Mouse (Mus musculus) brain, embryonic 14.5 days (tissue): ENCODE results near the gene Epsti1. TPM values are rescaled to one million over a fixed set of nuclear protein-coding genes. Genes with fewer than 3 reads are reported as not detected.
"Not testable (repeated sequence)": the region's sequence is repeated elsewhere in the genome, so short reads cannot be mapped to it uniquely, and the experiment has no call there.

ENCODE experiments used
- DNase-seq: peaks from one replicate; pipeline ENCODE4 v3.0.0-alpha.2; 2011; ENCODE audit warnings: low read depth
- CTCF ChIP-seq: fragments of 200-500 bp; IDR thresholded peaks from 2 replicates; pipeline ENCODE4 v1.5.1; 2012; ENCODE audit warnings: inconsistent platforms, mild to moderate bottlenecking, moderate library complexity, borderline replicate concordance; ENCODE audit not compliant: insufficient read depth, insufficient read length; ENCODE audit errors: extremely low read depth
- POLR2A ChIP-seq: fragments of 200-500 bp; IDR thresholded peaks from 2 replicates; pipeline ENCODE4 v1.6.1; 2012; ENCODE audit warnings: mild to moderate bottlenecking, inconsistent platforms, borderline replicate concordance; ENCODE audit not compliant: poor library complexity, insufficient read depth, insufficient read length, severe bottlenecking; ENCODE audit errors: extremely low read depth
- polyA plus RNA-seq: library from polyadenylated mRNA; depleted of rRNA; stranded (reverse); fragments of >200 nt; gene quantifications from 2 replicates; pipeline ENCODE4 v1.2.3, GENCODE M21; 2012; rRNA removed

Gene Epsti1
- 0.15 and 0.28 TPM in 2 replicates for polyA plus RNA-seq

DNA sequence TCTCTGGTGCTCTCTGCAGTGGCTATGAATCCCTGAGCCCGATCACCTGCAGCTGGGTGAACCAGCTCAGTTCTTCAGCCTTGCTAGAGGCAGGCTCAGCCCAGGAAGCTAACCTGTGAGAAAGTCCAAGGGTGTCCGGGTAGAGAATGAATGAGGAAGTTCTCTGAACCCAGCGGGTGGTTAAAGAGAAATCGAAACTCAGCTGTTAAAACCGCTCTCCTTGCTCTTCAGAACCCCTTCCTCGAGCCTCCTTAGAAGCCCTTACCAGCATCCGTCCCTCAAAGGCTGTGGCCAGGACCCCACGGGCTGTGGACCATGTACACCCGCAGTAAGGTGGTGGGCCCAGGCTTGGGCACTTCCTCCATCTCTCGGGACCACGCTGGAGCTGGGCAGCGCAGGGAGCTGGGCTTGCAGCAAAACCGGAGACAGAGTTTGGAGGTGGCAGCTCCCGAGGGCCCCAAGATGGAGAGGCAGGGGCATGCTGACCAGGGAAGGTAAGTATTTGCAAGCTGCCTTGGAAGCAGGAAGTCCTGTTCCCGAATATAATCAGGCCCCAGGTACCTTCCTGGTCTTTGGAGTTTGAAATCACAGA is at the start of gene Epsti1:
Epsti1 (plus strand) TSS at position 69 of the 592 bp plus-strand sequence.
- no peak for DNase-seq
- TF ChIP-seq POLR2A (no peak), CTCF (no peak)

DNA sequence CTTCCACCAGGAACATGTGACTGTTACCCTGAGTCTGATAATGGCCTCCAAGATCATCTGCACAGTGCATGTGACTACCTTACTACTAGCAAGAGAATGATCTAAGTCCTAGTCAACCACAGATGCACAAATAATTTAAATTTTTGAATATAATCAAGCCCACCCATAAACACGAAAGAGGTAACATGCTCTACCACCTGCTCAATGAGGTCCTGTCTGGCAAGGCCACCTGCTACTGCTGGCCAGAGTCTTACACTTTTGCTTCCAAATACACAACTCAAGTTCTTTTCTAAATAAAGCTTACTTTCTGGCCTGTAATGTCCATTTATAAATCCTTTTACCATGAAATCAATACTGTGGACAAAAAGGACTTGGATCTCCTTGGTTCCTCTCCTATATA is 44.1 kb upstream of the Epsti1 start:
- no peak for TF ChIP-seq POLR2A
- TF ChIP-seq CTCF = no peak
- DNase-seq = no peak

DNA sequence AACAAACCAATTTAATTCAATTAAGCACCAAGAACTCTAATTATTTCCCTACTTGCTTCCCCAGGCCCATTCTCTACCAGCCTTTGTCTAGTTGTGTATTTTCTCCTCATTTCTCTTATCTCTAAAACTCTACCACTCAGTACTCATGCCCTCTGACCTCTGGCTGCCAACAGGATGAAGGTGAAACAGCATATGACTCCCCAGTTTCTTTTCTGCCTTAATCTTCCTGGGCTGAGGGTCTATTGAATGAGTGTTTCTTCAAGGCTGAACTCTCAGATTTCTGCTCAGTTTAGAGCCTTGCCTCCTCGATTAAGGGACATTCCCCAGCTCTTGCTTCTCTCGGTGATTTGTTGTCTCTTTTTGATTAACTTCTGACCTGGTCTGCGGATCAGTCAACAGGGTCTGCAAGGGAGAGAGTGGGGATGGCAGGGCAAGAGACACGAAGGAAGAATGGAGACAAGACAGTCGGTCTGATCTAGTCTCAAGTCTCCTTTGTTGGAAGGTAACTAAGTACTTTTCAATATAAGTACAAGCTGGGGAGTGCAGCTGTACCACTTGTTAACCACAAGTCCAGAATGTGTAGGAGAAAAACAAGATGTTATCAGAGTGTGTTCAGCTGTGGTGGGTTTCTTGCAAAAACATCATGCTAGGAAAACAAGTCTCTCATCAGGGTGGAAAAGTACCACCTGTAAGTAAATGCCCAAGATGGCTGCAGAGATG is 43.0 kb upstream of the Epsti1 start:
- TF ChIP-seq CTCF (no peak), POLR2A (no peak)

DNA sequence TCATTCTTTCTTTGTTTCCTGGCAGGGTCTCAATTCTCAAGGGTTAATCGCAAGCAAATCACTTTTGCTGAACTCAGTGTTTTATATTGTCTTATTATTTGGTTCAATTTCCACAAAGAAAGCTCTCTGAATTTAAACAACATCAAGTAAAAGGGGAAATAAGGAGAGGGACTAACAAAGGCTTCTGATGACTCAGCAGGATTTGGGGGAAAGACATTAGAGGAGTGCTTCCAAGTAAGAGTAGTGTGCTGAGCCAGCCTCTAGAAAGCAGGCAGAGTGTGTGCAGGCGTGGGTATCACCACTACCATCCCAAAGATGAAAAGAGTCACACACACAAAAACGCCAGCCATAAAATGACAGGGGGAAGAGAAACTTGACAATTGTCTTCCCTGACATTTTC is 40.0 kb upstream of the Epsti1 start:
- DNase-seq = peak; percentile 60
- TF ChIP-seq POLR2A (no peak), CTCF (no peak)

More for the DNA sequence above, 43.0 kb upstream of the Epsti1 start:
- no peak for DNase-seq

DNA sequence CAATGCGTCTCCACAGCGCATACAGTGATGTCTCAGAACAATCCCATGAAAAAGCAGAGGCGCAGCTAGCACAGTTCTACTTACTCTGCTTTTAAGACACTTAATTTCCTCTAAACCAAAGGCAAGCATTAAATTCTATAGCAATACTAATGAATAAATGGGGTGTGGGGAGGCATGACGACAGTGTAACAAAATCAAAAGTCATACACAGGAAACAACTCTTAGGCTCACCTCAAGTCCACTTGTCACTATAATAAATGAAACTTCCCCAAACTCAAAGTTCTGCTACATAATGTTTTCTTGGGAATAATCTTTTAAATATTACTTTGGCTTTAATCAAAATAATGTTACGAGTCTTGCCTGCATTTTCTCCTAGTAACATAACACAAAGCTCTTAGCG is 39.5 kb upstream of the Epsti1 start:
- DNase-seq = peak; percentile 18
- TF ChIP-seq CTCF (no peak), POLR2A (no peak)

DNA sequence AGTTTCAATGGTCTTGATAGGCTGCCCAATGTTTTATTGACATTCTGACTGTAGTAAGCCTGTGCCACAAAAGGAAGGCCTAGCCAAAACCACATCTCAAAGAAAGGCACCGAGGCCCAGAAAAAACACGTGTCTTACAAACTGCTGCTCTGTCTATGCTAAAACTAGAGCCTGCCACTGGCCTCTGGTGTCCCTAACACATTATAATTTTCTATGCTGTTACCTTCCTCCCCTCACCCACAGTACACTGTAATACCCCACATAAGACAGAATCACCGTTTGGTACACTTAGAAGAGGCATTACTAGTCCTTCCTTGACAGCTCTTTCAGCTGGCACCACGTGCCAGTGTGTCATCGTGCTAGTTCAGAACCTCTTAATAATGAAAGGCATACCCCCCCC is 36.4 kb upstream of the Epsti1 start:
- TF ChIP-seq POLR2A (no peak), CTCF (no peak)
- no peak for DNase-seq

DNA sequence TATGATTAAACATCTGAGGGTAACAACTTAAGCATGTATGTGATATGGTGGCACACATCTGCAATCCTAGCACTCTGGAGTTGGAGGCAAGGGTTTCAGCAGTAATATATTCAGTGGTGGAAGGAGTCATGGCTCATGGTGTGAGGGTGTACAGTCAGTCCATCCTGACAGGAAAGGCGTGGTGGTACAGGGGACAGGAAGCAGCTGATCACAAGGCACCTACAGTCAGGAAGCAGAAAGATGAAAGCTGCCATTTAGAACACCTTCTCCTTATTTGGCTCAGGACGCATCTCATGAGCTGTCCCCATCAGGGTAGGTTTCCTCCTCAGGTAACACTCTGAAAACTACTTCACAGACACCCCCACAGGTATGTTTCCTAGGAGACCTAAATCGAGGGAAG is 33.1 kb upstream of the Epsti1 start:
- no peak for DNase-seq
- TF ChIP-seq POLR2A (no peak), CTCF (no peak)

DNA sequence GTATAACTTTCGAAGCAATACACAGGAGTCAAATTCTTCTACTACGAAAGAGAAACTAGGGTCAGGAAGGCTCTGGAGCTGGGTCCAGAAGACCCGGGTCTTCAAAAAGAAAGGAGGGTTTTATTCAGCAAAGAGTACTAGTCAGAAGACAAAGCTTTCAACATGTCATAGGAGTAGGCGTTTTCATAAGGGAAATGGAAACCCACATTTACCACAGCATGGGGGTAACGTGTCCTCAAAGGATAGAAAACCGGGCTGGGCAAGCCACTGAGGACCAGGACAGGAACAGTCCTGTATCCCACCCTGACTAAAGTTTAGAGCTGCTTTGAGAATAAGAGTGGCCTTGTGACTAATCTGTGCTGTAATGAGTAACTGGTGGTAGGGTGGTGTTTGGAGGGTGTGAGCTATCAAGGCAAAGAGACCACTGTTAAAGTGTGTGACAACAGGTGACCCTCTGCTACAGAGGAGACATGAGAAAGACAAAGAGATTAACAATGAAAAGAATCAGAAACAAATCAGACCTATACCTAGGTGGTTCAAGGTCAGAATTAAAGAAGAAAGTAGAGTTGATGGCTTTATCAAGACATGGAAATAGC is 32.6 kb upstream of the Epsti1 start:
- no peak for DNase-seq
- TF ChIP-seq CTCF = no peak
- no peak for TF ChIP-seq POLR2A

DNA sequence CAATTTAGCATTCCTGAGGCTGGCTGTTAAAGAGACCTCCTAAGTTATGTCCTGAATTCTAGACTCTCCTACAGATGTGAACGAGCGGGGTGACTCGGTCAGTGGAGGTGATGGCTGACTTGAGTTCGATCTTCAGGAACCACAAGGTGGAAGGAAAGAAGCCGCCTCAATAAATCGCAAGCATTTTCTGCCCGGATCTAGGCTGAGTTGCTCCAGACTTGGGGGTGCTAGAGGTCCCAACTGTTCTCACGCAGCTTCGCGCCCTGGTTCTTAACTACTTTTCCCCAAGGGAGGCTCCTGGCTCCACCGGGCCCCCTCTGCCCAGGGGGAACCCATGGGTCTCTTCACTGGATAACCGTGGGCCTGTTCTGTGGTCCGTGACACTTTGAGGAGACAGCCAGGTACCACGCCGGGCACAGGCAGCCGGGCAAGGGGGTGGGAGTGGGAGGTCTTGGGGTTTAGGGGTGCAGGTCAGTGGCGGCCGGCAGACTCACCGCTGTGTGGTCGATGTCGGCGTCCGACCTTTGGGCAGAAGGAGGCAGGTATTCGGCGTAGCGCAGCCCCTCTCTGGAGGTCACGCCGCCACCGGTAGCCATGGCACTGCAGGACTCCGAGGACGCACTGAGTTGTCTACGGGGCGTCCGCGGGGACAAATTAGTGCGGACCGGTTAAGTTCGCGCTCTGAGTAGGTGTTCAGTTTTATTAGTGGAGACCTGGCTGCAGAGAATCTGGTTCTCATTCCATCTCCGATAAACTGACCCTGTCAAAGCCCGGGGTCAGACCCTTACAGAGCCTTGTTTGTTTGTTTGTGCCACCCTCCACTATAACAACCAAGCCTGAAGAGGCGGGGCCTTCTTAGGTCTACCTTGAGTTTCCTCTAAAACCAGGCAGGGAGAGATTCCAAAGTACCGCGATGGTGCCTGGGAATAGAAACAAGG is 29.5 kb upstream of the Epsti1 start, which contains the start of gene Dnajc15:
Dnajc15 (minus strand) TSS at position 822 of the 938 bp plus-strand sequence.
- no peak for TF ChIP-seq POLR2A
- TF ChIP-seq CTCF = 0 out of 2 replicates have a peak, but pooled peaks have one; percentile 8
- peak; percentile 89 for DNase-seq

DNA sequence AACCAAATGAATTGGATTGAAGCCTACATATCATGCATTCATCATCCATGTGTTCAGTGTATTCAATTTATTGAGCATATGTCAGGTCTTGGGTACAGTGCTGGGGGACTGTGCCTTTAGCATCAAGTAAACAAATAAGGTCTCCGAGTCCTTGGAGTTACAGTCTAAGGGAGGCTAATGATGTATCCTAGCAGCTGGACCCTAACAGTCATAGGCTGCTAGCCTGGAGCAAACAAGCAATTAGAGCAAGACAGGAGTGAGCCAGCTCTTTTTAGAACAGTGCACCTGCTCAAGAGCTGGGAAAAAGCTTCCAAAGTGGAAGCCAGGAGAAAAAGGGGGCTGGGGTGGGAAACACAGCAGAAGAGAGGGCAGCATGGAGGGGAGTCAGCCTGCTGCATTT is 27.8 kb upstream of the Epsti1 start:
- TF ChIP-seq CTCF = no peak
- no peak for TF ChIP-seq POLR2A
- DNase-seq = peak; percentile 80

DNA sequence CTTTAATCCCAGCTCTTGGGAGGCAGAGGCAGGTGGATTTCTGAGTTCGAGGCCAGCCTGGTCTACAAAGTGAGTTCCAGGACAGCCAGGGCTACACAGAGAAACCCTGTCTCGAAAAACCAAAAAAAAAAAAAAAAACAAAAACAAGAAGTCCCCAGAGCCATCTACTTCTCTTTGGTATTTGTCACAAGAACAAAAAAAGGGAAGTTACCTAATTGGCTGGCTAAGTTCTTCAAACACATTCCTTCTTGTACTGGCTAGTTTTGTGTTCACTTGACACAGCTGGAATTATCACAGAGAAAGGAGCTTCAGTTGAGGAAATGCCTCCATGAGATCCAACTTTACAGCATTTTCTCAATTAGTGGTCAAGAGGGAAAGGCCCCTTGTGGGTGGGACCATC is 26.2 kb upstream of the Epsti1 start:
- DNase-seq = not testable (repeated sequence)

DNA sequence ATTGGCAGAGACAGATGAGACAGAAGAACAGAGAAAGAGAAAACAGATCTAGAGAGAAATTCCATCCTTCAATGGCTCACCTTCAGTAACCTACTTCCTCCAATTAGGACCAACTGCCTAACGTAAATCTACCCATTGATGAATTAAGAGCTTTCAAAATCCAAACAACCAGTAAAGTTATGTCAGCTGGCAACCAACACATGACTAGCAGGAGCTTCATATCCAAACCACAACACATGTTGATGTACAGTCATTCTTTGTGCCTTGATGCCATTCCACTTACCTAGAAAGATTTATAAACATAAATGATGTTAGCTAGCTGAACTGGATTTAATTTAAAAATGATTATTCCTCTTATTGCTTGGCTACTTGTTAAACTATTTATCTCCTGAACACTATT is 22.0 kb upstream of the Epsti1 start:
- no peak for TF ChIP-seq POLR2A
- no peak for TF ChIP-seq CTCF
- no peak for DNase-seq

DNA sequence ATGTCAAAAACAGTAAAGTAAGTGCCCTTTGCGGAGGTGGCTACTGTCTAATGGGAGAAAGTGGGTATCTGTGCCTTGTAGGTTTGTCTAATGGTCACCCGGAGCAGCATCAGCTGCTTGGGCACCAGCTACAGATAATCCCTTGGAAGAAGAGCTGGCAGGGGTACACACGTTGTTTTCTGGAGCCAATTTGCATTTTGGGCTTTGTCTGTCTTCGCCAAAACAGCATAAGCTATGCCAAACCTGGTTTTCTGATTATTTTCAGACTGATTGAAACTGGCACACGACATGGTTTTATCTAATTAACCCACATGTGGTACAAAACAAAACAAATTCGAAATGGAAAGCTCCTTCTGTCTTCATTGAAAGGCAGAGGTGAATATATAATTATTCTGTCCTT is 21.4 kb upstream of the Epsti1 start:
- TF ChIP-seq CTCF (no peak), POLR2A (no peak)
- peak; percentile 84 for DNase-seq
